Mouse (Mus musculus): Measurements from ENCODE around the gene Adpgk. TPM values are rescaled to one million over a fixed set of nuclear protein-coding genes. Genes with fewer than 3 reads are reported as not detected.
"Not testable (repeated sequence)": the region's sequence is repeated elsewhere in the genome, so short reads cannot be mapped to it uniquely, and the experiment has no call there.

Gene Adpgk
- polyA plus RNA-seq, 1 experiment from 2014 or later, result 27.4 TPM

GRCm38 (mm10) chr9:59339107-59339506, 47.7 kb downstream of the Adpgk start:
- Histone ChIP-seq H3K9ac (no peak overlapping the region), H3K4me1 (peaks cover 13% of the 10 kb centered on the region), H3K9me3 (replicated peaks) (no peaks in the 10 kb centered on the region), H3K27ac (no peak overlapping the region), H3K36me3 (peaks cover 11% of the 10 kb centered on the region), H3K4me2 (no peak overlapping the region), H3K27me3 (replicated peaks) (no peaks in the 10 kb centered on the region), H3K4me3 (no peak overlapping the region)
- WGBS (ENCODE audit: insufficient replicate concordance), result 81% methylated on average over 5 of the region's 5 CpGs
- no peak for ATAC-seq

GRCm38 (mm10) chr9:59340002-59340401, 48.6 kb downstream of the Adpgk start:
- Histone ChIP-seq H3K4me2 (no peak overlapping the region), H3K27ac (no peak overlapping the region), H3K9ac (no peak overlapping the region), H3K36me3 (peaks cover 11% of the 10 kb centered on the region), H3K4me3 (no peak overlapping the region), H3K9me3 (replicated peaks) (no peaks in the 10 kb centered on the region), H3K27me3 (replicated peaks) (no peaks in the 10 kb centered on the region), H3K4me1 (peaks cover 13% of the 10 kb centered on the region)
- no peak for ATAC-seq
- WGBS (ENCODE audit: insufficient replicate concordance), result 66% methylated on average over 9 of the region's 9 CpGs

- Histone ChIP-seq H3K4me3 (no peak overlapping the region), H3K9ac (no peak overlapping the region), H3K4me2 (no peak overlapping the region), H3K4me1 (peaks cover 10% of the 10 kb centered on the region), H3K9me3 (replicated peaks) (no peaks in the 10 kb centered on the region), H3K27ac (no peak overlapping the region), H3K27me3 (replicated peaks) (no peaks in the 10 kb centered on the region), H3K36me3 (peaks cover 11% of the 10 kb centered on the region)
- 37% methylated on average over 2 of the region's 2 CpGs for WGBS (ENCODE audit: insufficient replicate concordance)
- 0 out of 2 replicates have a peak, but pooled peaks have one; percentile 21 for ATAC-seq
Observed at GRCm38 (mm10) chr9:59346176-59346575, 54.8 kb downstream of the Adpgk start.

- Histone ChIP-seq H3K4me1 (0 out of 2 replicates have a peak, but pooled peaks cover 7% of the 10 kb centered on the region), H3K9ac (peak overlapping the region; percentile 78), H3K4me2 (peak overlapping the region; percentile 76), H3K9me3 (replicated peaks) (no peaks in the 10 kb centered on the region), H3K27me3 (replicated peaks) (0 out of 2 replicates have a peak, but pooled peaks cover 2% of the 10 kb centered on the region), H3K27ac (peak overlapping the region; percentile 75), H3K36me3 (no peaks in the 10 kb centered on the region), H3K4me3 (peak overlapping the region; percentile 69)
- WGBS (ENCODE audit: insufficient replicate concordance), result 16% methylated on average over 15 of the region's 15 CpGs
- ATAC-seq, result peak; percentile 17
Observed at GRCm38 (mm10) chr9:59352586-59353252, 61.4 kb downstream of the Adpgk start.

- H3K27ac ChIP-seq, result peak within 1 kb of the TSS; percentile 75
- H3K4me2 ChIP-seq, result peak within 1 kb of the TSS; percentile 76
- ATAC-seq, result peak; percentile 99
- H3K27me3 ChIP-seq (replicated peaks), result 0 out of 2 replicates have a peak, but pooled peaks cover 2% of the 10 kb centered on the region
- H3K4me1 ChIP-seq, result 0 out of 2 replicates have a peak, but pooled peaks cover 7% of the 10 kb centered on the region
- no peaks in the 10 kb centered on the region for H3K36me3 ChIP-seq
- H3K4me3 ChIP-seq, result peak within 1 kb of the TSS; percentile 69
- no peaks in the 10 kb centered on the region for H3K9me3 ChIP-seq (replicated peaks)
- WGBS (ENCODE audit: insufficient replicate concordance), result 1% methylated on average over 29 of the region's 32 CpGs
- H3K9ac ChIP-seq, result peak within 1 kb of the TSS; percentile 78
Observed at GRCm38 (mm10) chr9:59353253-59353639, 61.9 kb downstream of the Adpgk start, which contains the start of gene Bbs4. Gene Bbs4 (minus strand): TSS chr9:59353508.

- 43% methylated on average over 1 of the region's 1 CpGs for WGBS (ENCODE audit: insufficient replicate concordance)
- not testable (repeated sequence) for H3K9ac ChIP-seq; H3K27me3 ChIP-seq (replicated peaks); H3K4me2 ChIP-seq; H3K36me3 ChIP-seq; ATAC-seq; H3K9me3 ChIP-seq (replicated peaks); H3K27ac ChIP-seq; H3K4me1 ChIP-seq; H3K4me3 ChIP-seq
Observed at GRCm38 (mm10) chr9:59358041-59358440, 66.7 kb downstream of the Adpgk start.

- H3K27ac ChIP-seq; H3K9ac ChIP-seq; H3K27me3 ChIP-seq (replicated peaks); H3K4me3 ChIP-seq; H3K9me3 ChIP-seq (replicated peaks); H3K4me1 ChIP-seq; ATAC-seq; H3K36me3 ChIP-seq; H3K4me2 ChIP-seq: not testable (repeated sequence)
- WGBS (ENCODE audit: insufficient replicate concordance), result 49% methylated on average over 2 of the region's 3 CpGs
Observed at GRCm38 (mm10) chr9:59360487-59360886, 69.1 kb downstream of the Adpgk start.

GRCm38 (mm10) chr9:59369220-59369619, 77.9 kb downstream of the Adpgk start:
- no peaks in the 10 kb centered on the region for H3K27me3 ChIP-seq (replicated peaks)
- no peak overlapping the region for H3K9ac ChIP-seq
- H3K4me2 ChIP-seq, result no peak overlapping the region
- no peak overlapping the region for H3K27ac ChIP-seq
- H3K9me3 ChIP-seq (replicated peaks), result peaks cover 14% of the 10 kb centered on the region; the same call in 1 of the 2 replicates
- H3K4me1 ChIP-seq, result no peaks in the 10 kb centered on the region
- 46% methylated on average over 5 of the region's 5 CpGs for WGBS (ENCODE audit: insufficient replicate concordance)
- ATAC-seq, result no peak
- no peak overlapping the region for H3K4me3 ChIP-seq
- no peaks in the 10 kb centered on the region for H3K36me3 ChIP-seq

GRCm38 (mm10) chr9:59369646-59370045, 78.3 kb downstream of the Adpgk start:
- no peak overlapping the region for H3K9ac ChIP-seq
- 74% methylated on average over 9 of the region's 9 CpGs for WGBS (ENCODE audit: insufficient replicate concordance)
- no peak overlapping the region for H3K4me2 ChIP-seq
- H3K27ac ChIP-seq, result no peak overlapping the region
- H3K9me3 ChIP-seq (replicated peaks), result peaks cover 16% of the 10 kb centered on the region
- no peaks in the 10 kb centered on the region for H3K36me3 ChIP-seq
- no peak for ATAC-seq
- H3K4me3 ChIP-seq, result no peak overlapping the region
- no peaks in the 10 kb centered on the region for H3K4me1 ChIP-seq
- no peaks in the 10 kb centered on the region for H3K27me3 ChIP-seq (replicated peaks)

Other genes starting within 250 kb of the Adpgk start
- gene Bbs4, start 62.0 kb downstream of the Adpgk start, polyA plus RNA-seq (2016; fragmentation: Nextera tagmentation; extraction: Ambion mirVana), result 2.8 and 3.3 TPM in 2 replicates
- 13.7 and 15.9 TPM in 2 replicates for gene Arih1, start 195.1 kb downstream of the Adpgk start, polyA plus RNA-seq (2016; fragmentation: Nextera tagmentation; extraction: Ambion mirVana)
- gene Hexa, start 248.0 kb downstream of the Adpgk start, polyA plus RNA-seq (2016; fragmentation: Nextera tagmentation; extraction: Ambion mirVana), result 42.4 and 42.5 TPM in 2 replicates
- not detected in 2 replicates for gene Tmem202, start 248.3 kb downstream of the Adpgk start, polyA plus RNA-seq (2016; fragmentation: Nextera tagmentation; extraction: Ambion mirVana)

Measured in liver, embryonic 12.5 days (tissue).